Mouse (Mus musculus) kidney, embryonic 16.5 days (tissue): ENCODE results near the gene Rgl2. TPM values are rescaled to one million over a fixed set of nuclear protein-coding genes. Genes with fewer than 3 reads are reported as not detected.
"Not testable (repeated sequence)": the region's sequence is repeated elsewhere in the genome, so short reads cannot be mapped to it uniquely, and the experiment has no call there.

Source experiments
- ATAC-seq: fragments of 200-750 bp; cut with Nextera tagmentation; 2 replicates; pipeline ENCODE4 v1.8.0; 2017; ENCODE audit warnings: moderate TSS enrichment; ENCODE audit not compliant: low FRiP score, low TSS enrichment
- H3K27ac ChIP-seq: fragments of 300-500 bp; sonication (generic); 2 replicates; pipeline ENCODE4 v1.5.1; 2014; ENCODE audit warnings: low read length
- H3K27me3 ChIP-seq: fragments of 300-500 bp; sonication (generic); 2 replicates; pipeline ENCODE4 v1.6.1; 2014; ENCODE audit warnings: low read length, control low read depth, mixed read lengths; ENCODE audit not compliant: insufficient read depth
- H3K36me3 ChIP-seq: fragments of 300-500 bp; sonication (generic); 2 replicates; pipeline ENCODE4 v1.6.1; 2014; ENCODE audit warnings: low read length, control low read depth, mixed read lengths; ENCODE audit not compliant: insufficient read depth
- H3K4me1 ChIP-seq: fragments of 300-500 bp; sonication (generic); 2 replicates; pipeline ENCODE4 v1.6.1; 2014; ENCODE audit warnings: low read length, control low read depth, mixed read lengths; ENCODE audit not compliant: insufficient read depth
- H3K4me2 ChIP-seq: fragments of 300-500 bp; sonication (generic); replicated peaks from 2 replicates; pipeline ENCODE4 v1.6.1; 2014; ENCODE audit warnings: low read depth, low read length
- H3K4me3 ChIP-seq: fragments of 300-500 bp; sonication (generic); 2 replicates; pipeline ENCODE4 v1.5.1; 2014; ENCODE audit warnings: mild to moderate bottlenecking, low read length
- H3K9ac ChIP-seq: fragments of 300-500 bp; sonication (generic); replicated peaks from 2 replicates; pipeline ENCODE4 v1.6.1; 2014; ENCODE audit warnings: low read length
- H3K9me3 ChIP-seq: fragments of 300-500 bp; sonication (generic); 2 replicates; pipeline ENCODE4 v1.6.1; 2016; ENCODE audit warnings: low read length, control low read depth
- WGBS: fragments of 180-500 bp; shearing (Covaris S2); extraction: QIAGEN DNeasy Blood & Tissue Kit; methylation state at CpG from one replicate; pipeline ENCODE4 v1.1.7; 2014; 5-methylcytosine and 5-hydroxymethylcytosine counted together
- polyA plus RNA-seq: library from polyadenylated mRNA; unstranded; fragments of >200 nt; fragmentation: Nextera tagmentation; extraction: Ambion mirVana; gene quantifications from 2 replicates; pipeline ENCODE4 v1.2.1, GENCODE M21; 2015

Rgl2 gene
- 35.9 and 38.0 TPM in 2 replicates for polyA plus RNA-seq

DNA sequence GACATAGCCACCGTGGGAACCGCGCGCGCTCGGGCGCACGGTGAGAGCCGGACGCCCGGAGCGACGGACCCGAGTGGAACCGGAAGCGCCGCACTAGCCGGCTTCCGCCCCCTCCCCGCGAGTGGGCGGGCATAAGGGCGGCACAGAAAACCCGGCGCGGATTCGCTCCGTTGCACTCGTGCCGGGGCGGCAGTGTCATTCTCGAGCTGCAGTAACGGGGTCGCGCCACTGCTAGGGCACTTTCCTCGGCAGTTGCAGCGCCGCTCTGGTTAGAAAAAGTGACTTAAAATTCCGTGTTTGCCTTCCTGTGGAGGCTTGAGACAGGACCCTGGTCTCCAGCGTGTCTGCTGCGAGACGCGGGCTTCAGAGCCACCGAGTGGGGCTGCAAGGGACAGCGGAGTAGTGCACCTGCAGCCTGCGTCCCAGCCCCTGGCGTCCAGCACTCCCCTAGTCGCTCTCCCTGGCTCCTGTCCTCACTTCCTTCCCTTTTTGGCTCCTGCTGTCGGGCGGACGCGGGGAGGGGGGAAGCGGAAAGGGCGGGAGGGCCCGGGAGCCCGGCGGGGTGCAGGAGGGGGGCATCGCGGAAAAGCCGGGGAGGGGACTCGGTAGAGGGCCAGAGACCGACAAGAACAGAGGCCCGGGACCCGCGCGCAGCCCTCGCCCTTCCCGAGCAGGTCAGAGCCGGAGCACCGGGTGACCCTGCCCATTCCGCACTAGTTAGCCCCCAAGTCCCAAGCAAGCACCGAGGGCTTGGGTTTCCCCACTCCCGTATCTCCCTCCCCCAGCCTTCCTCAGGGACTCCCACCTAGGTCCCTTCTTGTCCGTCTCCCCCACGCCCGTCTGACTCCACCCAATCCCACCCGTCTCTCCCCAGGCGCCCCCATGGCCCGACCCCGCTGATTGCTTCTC is at the start of gene Rgl2:
Gene Rgl2 (plus strand): TSS at position 173 of the 909 bp plus-strand sequence.
- Histone ChIP-seq H3K27me3 (no peaks in the 10 kb centered on the region), H3K4me1 (peaks cover 18% of the 10 kb centered on the region), H3K9me3 (no peaks in the 10 kb centered on the region), H3K4me2 (peak within 1 kb of the TSS; percentile 98), H3K4me3 (peak within 1 kb of the TSS; percentile 88), H3K36me3 (peaks cover 10% of the 10 kb centered on the region; the same call in 1 of the 2 replicates), H3K9ac (peak within 1 kb of the TSS; percentile 88), H3K27ac (peak within 1 kb of the TSS; percentile 98)
- 0% methylated on average over 77 of the region's 80 CpGs for WGBS
- ATAC-seq = peak; percentile 82

DNA sequence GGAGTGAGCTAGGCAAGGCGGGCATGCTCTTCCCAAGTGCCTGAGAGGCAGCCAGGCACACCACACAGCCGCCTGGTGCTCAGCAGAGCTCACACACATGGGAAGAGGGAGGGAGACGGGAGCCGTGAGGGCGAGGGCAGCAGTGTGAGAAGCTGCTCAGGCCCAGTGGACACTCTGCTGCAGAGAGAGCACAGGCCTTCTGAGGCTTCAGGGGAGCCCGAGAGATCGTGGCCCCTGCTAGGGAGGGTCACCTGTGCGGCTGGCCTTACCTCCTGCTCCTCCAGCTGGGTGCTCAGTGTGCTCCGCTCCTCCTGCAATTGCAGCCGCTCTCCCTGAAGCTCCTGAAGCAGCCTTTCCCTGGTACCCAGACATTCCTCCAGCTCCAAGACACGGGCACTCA is 45.0 kb upstream of the Rgl2 start:
- H3K9me3 ChIP-seq, H3K27ac ChIP-seq, H3K9ac ChIP-seq, H3K4me2 ChIP-seq, ATAC-seq, H3K27me3 ChIP-seq, H3K4me3 ChIP-seq, H3K4me1 ChIP-seq: not testable (repeated sequence)
- WGBS = 94% methylated on average over 9 of the region's 11 CpGs
- H3K36me3 ChIP-seq = peaks cover 27% of the 10 kb centered on the region; the same call in 1 of the 2 replicates

DNA sequence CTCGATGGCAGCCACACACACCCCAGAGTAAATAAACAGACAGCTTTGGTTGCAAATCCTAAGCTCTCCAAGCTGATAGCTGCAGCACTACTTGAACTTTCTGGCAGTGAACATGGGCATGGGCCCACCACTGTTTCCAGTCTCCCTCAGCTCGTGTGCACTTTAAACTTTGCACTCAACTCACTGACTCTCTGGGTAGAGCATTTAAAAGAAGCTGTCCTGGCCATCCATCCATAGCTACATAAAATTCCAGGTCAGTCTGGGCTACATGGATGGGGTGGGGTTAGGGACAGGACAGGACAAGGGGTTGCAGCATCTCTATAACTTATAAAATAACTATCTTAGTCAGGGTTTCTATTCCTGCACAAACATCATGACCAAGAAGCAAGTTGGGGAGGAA is 41.5 kb upstream of the Rgl2 start:
- ATAC-seq, H3K4me3 ChIP-seq, H3K27ac ChIP-seq, H3K27me3 ChIP-seq, H3K4me2 ChIP-seq, H3K36me3 ChIP-seq, H3K9me3 ChIP-seq, H3K9ac ChIP-seq: not testable (repeated sequence)
- peaks cover 10% of the 10 kb centered on the region for H3K4me1 ChIP-seq
- WGBS = 55% methylated on average over 2 of the region's 2 CpGs

- not testable (repeated sequence) for H3K27me3 ChIP-seq, ATAC-seq, H3K9me3 ChIP-seq, H3K4me3 ChIP-seq, H3K27ac ChIP-seq, H3K36me3 ChIP-seq, H3K9ac ChIP-seq
- Histone ChIP-seq H3K4me2 (peak overlapping the region; percentile 63; the same call in 1 of the 2 replicates), H3K4me1 (peaks cover 10% of the 10 kb centered on the region)
Observed at GRCm38 (mm10) chr17:33888230-33888629, 41.1 kb upstream of the Rgl2 start.

DNA sequence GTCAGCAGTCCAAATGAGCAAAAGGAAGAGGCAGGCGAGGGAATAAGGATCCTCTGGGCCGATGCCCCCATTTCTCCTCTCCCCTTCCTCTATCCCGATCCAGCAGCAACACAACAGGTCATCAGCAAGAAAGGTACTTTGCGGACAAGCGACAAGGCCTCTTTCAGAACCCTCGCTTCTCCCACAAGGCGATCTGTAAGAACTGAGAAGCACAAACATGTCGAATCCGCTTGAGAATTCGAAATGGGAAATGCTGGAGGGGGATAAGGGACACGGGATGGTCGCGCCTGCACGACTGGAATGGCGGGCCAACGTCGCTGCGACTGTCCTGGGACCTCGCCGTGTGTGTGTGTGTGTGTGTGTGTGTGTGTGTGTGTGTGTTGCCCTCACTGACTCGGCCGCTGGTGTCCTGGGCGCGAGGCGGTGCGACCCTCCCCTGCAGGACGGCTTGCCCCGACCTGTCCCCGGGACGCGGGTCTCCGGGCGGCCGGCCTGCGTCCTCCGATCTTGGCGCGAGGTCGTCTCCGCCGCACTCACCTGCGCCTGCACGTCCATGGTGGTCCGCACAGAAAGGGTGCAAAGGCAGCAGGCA is 39.3 kb upstream of the Rgl2 start:
- not testable (repeated sequence) for ATAC-seq, H3K27me3 ChIP-seq, H3K36me3 ChIP-seq, H3K9me3 ChIP-seq
- Histone ChIP-seq H3K4me3 (peak overlapping the region; percentile 62), H3K9ac (peak overlapping the region; percentile 73), H3K4me2 (peak overlapping the region; percentile 63), H3K27ac (peak overlapping the region; percentile 55; the same call in 1 of the 2 replicates), H3K4me1 (peaks cover 10% of the 10 kb centered on the region)
- WGBS = under 1% methylated on average over 38 of the region's 44 CpGs

DNA sequence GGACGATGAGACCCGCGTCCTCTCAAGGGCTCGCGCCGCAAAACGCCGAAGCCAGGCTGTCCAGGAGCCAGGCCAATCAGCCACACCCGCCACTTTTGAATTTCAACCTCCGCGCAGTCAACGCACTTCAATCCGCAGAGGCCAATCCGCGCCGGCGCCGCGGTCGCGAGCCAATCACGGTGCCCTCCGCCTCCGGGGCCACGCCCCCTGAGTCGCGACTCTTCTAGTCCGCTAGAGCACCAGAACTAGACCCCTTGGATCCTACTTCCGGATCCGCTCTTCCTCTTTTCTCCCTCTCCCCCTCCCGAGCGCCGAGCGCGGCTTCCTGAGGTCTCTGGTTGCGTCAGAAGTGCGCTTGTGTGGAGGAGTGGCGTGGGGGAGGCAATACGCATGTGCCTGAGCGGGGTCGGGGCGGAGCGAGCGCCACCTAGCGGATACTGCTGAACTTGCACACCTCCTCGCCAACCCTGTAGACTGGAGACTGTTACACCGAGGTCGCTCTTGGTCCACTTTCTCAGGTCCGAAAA is 38.7 kb upstream of the Rgl2 start, which contains the start of gene Kifc1:
Gene Kifc1 (minus strand): TSS at position 129 of the 527 bp plus-strand sequence.
- under 1% methylated on average over 49 of the region's 49 CpGs for WGBS
- Histone ChIP-seq H3K36me3 (peaks cover 8% of the 10 kb centered on the region; the same call in 1 of the 2 replicates), H3K27me3 (no peaks in the 10 kb centered on the region), H3K9ac (peak within 1 kb of the TSS; percentile 73), H3K27ac (peak within 1 kb of the TSS; percentile 55; the same call in 1 of the 2 replicates), H3K4me3 (peak within 1 kb of the TSS; percentile 62), H3K4me1 (peaks cover 10% of the 10 kb centered on the region), H3K4me2 (peak within 1 kb of the TSS; percentile 63), H3K9me3 (no peaks in the 10 kb centered on the region)
- ATAC-seq = peak; percentile 100

DNA sequence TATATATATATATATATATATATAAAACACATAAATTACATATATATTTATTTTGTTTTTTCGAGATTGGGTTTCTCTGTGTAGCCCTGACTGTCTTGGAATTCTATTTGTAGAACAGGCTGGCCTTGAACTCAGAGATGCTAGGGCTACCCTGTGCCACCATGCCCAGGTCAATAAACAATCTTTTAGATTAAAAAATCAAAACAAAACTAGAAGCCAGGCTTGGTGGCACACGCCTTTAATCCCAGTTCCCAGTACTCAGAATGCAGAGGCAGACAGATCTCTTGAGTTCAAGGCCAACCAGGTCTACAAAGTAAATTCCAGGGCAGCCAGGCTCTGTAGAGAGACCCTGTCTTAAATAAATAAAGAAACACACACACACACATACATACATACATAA is 38.0 kb upstream of the Rgl2 start:
- Histone ChIP-seq H3K4me2 (no peak overlapping the region), H3K27ac (no peak overlapping the region), H3K36me3 (peaks cover under 1% of the 10 kb centered on the region; the same call in 1 of the 2 replicates), H3K9ac (no peak overlapping the region), H3K4me3 (no peak overlapping the region), H3K27me3 (no peaks in the 10 kb centered on the region), H3K4me1 (peaks cover 10% of the 10 kb centered on the region), H3K9me3 (no peaks in the 10 kb centered on the region)
- WGBS = 70% methylated on average over 2 of the region's 2 CpGs
- no peak for ATAC-seq

- not testable (repeated sequence) for ATAC-seq, H3K27ac ChIP-seq, H3K4me2 ChIP-seq, H3K4me3 ChIP-seq, H3K27me3 ChIP-seq, H3K9me3 ChIP-seq, H3K36me3 ChIP-seq, H3K9ac ChIP-seq
- WGBS = 65% methylated on average over 6 of the region's 6 CpGs
- peaks cover 10% of the 10 kb centered on the region for H3K4me1 ChIP-seq
Observed at GRCm38 (mm10) chr17:33891892-33892291, 37.5 kb upstream of the Rgl2 start.

GRCm38 (mm10) chr17:33892429-33892828 is 36.9 kb upstream of the Rgl2 start:
- H3K4me3 ChIP-seq = no peak overlapping the region
- H3K4me1 ChIP-seq = peaks cover 10% of the 10 kb centered on the region
- no peak overlapping the region for H3K9ac ChIP-seq
- no peaks in the 10 kb centered on the region for H3K9me3 ChIP-seq
- H3K27ac ChIP-seq = no peak overlapping the region
- 26% methylated on average over 7 of the region's 7 CpGs for WGBS
- H3K27me3 ChIP-seq = no peaks in the 10 kb centered on the region
- no peak for ATAC-seq
- no peaks in the 10 kb centered on the region for H3K36me3 ChIP-seq
- no peak overlapping the region for H3K4me2 ChIP-seq
